Mouse (Mus musculus): Measurements from ENCODE around the gene Lsamp.

The Lsamp gene

DNA sequence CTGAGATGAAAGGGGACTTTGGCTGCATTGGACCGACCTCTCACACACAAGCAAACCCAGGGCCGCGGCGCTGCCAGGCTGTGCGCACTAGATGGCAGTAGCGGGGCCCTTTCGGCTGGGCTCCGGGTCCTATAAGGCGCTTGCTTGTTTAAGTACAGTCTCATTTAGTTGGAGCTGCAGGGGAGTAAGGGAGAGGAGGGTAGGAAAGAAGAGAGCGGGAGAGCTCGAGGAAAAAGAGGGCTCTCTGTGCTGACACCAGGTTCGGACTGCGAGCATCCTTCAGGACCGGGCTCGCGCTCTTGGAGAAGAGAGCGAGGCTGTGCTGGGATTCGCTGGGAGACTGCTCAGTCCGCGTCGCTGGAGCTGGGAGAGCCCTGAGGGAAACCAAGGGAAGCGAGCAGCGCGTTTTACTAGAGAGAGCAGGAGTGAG, at the start of gene Lsamp:
Gene Lsamp (plus strand): TSS at position 157 of the 430 bp plus-strand sequence.
- peak; percentile 90 to 96 for DNase-seq

DNA sequence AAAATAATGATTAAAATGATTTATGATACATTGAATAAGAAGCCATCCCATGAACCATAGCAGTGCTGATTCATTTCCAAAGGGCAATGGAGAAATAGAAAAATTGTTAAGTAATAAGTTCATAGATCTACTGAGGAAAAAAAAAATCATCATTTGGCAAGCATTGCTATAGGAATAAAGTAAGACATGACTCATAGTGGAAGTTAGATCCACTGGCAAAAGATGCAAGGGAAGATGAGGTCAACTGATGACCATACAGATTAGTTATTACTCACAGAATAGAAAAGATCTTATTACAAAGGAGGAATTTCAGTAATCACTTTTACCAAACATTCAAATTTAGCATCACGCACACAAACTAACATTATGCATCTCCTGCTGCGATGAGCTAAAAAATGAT, 26.5 kb upstream of the Lsamp start:
- no peak for DNase-seq

DNA sequence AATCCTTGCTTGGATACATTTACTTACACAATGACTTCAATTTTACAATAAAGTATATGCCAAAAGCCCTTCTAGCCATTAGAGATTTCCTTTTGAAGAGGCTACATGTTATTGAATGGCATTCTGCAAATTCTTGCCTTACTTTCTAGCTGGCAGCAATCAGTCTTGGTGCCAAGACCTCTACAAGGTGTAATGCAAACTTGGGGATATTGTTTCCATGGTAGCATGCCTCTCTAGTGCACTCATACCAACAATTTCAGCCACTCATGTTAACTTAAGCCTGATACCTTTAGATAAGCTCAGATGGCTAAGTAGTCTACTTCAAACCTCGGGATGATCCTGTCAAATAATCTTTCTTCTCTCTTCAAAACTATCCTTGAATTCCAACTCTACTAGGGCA, 11.4 kb upstream of the Lsamp start:
- no peak for DNase-seq

DNA sequence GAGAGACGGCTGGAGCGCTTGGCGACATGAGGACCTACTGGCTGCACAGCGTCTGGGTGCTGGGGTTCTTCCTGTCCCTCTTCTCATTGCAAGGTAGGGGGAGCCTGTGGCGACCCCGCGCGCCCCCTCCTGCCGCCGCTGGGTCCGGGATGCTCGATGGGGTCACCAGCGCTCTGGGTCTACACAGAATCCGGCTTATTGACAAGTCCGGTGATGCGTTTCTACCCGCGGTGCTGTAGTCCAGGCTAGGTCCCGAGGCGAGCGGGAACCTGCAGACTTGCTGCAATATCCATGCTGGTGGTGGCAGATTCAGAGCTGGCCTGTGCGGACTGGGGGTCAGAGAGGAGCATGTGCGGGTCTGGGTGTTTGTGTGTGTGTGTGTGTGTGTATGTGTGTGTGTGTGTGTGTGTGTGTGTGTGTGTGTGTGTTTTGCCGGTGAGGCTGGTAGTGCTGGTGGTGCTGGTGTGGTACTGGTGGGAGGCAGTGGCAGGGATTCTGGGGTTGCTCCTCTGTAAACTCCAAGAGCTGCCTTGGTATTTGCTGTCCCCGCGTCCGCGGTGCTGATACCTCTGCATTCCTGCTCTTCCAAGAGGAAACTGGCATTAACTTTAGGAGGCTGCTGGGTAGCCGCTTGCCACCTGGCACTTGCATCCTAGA, 602 bp downstream of the Lsamp start:
- peak; percentile 56 to 66 for DNase-seq

DNA sequence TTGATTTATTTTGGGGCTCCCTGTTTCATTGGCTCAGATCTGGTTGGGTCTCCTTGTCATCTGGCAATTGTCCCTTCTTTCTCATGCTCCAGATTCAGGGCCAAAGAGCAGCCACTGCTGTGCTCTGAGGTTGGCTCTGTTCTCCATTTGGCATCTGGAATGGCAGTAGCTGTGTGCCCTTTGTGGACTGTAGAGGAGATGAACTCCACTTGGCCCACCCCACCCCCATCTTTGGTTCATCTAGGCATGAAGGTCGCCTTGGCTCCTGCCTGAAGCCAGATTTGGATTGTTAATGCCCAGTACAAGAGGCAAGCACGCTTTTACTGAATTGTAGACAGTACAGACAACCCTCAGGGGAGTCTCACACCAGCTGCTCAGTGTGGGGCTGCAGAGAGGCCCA, 4.3 kb downstream of the Lsamp start:
- DNase-seq = peak in 1 of 2 experiments; percentile 6

DNA sequence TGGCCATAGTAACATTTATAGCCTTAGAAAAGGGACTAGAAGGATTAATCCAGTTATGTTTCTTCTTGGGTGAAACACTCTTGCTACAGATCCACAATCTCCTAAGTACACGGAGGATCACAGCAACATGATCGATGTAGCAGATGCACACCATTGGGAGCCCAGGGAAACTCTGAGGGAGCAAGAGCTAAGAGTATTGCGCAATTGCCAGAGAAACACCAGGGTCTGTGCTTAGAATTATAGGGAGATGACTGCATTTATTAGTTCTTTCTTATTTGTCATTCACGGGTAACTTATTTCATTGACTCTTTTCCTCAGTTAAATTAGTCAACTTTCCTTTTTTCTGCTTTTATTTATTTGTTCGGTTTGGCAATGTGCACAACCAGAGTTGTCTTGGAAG, 10.7 kb downstream of the Lsamp start:
- no peak for DNase-seq

DNA sequence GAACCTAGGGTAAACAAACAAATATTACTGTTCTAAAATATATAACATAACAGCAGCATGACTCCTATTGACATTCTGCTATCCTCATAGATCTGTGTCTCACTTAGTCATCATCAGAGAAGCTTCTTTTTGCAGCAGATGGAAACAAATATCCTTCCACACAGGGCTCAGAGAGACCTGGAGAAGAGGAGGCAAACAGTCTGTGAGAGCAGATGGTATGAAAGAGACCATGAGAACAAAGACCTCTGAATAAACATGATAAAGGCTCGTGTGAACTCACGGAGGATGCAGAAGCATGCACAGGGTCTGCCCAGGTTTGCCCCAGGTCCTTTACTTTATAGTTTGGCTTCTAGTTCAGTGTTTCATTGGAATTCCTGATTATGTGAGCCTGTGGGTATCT, 24.6 kb downstream of the Lsamp start:
- no peak for DNase-seq

DNA sequence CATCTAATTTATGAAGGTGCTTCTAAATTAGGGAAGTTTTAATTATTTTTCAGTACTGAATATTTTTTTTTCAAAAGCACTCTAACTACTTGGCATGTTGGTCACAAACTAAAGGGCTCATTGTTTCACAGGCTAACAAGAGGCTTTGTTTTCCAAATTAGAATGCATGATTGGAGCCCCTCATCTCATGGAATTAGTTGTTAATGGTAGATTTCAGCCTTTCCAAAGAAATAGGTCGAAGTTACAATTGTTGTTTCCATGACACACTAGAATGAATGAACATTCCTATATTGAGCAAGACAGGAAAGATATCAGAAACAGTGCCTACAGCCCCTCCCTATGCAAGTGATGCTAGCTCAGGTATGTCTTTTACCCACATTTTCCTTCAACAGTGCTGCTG, 26.9 kb downstream of the Lsamp start:
- no peak for DNase-seq

DNA sequence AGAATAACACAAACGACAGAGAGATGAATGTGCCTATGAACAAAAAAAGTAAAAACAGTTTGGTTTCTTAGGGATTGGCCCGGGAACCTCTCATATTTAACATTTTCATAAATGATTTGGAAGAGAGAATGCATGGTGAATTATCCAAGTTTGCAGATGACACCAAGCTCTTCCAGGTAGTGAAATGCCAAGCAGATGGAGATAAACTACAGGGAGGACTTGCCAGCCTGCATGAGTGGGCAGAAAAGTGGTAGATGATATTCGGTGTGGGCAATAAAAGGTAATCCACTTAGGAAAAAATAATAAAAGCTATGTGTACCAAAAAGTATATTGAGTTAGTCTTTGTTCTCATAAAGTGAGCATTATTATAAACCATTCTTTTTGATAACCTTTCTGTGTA, 38.5 kb downstream of the Lsamp start:
- DNase-seq = peak; percentile 13 to 16

DNA sequence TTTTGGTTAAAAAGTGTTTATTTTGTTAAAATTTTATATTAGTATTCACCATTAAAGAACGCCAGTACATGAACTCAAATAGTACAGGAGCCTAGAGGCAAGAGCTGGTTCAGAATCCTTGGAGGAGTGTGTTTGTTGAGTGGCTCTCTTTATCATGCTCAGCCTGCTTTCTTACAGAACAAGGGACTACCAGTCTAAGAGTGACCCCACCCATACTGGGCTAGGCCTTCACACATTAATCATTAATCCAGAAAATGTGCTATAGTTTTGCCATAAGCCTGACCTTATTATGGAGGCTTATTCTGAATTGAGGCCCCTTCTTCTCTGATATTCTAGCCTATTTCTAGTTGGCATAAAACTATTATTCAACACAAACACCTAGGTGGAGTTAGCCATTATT, 52.6 kb downstream of the Lsamp start:
- DNase-seq = no peak

DNA sequence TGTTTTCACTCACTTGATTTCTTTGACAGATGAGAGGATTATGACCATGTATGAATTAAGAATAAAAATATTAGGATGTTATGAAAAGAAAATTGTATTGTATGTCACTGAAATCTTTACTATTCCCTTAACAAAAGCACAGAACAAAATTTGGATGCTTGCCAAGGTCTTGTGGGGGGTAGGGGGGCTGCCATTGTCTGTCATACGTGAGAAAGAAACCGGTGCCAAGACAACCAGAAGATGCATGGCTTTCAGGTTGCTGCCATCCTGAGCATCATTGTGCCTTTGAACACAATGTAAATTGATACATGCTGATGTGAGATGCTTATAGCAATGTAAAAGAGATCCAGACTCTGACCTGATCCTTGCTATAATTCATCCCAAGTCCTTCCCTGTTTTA, 75.4 kb downstream of the Lsamp start:
- peak in 1 of 2 experiments; percentile 23 for DNase-seq

DNA sequence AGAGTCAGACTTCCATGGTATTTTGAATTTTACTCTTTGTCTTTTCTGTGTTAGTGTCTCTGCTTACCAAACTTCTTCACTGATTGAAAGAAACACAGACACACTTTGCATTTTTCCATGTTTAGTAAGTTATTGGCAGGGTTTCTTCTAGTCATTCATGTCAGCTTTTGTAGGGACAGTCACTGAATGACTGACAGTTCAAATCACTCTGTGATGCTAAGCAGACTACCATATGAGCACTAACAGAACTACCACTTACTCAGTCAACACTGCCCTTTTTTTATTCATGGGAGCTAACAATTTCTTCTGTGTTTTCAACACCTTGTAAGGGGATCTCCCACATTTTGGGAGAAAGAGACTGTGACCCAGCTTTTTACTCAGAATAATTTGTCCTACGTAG, 75.8 kb downstream of the Lsamp start:
- DNase-seq = peak in 1 of 2 experiments; percentile 10

DNA sequence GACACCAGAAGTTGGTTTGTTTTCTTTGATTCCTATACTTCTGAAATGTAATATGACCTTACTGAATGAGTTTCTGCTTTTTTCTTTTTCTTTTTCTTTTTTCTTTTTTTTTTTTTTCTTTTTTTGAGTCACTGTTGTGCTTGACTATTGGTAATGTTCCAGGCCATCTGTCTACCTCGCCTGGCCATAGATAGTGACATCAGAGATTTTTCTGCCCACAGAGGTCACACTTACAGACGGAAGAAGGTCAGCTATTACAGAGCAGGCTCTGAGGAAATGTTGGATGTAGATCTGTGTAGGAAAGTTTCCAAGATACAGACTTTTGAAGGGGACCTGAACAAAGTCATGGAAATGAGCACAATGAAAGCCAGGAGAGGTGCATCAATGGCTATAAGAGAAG, 76.3 kb downstream of the Lsamp start:
- peak; percentile 53 to 60 for DNase-seq

DNA sequence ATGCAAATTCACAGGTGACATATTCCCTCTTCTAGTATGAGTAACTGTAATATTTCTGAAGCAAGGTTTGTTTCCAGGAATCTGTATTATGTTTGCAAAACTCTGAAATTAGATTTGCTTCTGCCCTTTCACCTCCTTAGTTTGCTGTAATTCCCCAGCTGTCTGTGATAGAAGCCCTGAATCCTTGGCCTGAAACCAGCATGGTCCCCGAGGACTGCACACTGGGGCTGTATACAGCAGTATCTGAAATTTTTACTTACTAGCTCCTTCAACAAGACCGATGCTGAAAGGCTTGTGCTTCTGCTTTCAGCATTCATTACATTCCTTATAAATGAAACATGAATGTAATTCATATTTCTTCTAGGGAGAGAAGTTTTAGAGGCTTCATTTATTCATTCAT, 91.4 kb downstream of the Lsamp start:
- DNase-seq = no peak

DNA sequence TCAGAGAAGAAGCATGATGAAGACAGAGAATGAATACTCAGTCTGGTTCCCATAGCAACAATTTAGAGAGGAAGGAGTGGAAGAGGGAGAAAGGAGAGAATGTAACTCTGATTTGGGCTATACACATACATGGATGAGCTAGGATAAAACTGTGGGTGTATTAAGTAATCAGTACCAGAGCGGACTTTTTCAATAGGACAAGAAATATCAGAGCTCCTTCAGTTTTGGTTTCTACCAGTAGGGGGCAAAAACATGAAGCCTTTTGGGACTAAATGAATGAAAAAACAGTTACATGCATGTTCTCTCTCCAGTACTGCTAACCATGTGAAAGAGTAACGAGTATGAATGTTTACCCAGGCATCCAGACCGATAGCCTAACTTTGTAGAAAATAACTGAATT, 96.1 kb downstream of the Lsamp start:
- DNase-seq = no peak

DNA sequence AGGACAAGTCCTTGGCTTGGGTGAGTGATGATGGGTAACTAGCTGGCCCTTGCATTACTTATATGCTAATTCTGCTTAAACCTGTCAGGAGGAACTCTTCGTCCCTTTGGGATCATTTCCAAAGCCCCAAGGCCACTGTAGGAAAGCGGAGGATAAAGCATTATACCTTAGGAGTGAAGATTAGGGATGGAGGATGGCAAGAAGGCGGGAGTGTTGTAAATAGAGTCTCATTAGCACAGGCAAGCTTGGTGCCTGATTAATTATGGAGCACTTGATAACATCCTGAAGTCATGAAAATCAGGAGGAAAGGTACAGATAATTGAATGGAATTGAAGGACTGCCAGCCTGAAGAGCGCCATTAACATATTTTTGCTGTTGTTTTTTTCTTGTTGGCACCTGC, 120.2 kb downstream of the Lsamp start:
- DNase-seq = no peak

DNA sequence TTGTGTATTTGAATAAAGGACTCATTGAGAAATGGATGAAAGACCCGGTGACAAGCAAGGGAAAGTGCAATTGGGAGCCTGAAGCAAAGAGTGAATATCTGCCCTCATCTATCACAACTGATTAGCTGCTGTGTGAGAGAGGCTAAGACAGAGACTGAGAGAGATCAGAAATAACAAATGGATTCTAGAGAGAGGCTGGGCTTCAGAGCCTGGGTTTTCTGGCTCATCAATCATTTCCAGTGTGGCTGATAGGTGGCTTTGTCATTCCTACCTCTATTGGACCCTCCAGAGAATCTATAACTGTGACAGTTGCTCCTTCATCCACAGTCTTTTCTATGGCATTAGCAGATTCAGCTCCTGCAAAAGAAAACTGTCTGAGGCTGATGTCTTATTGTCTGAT, 198.8 kb downstream of the Lsamp start:
- DNase-seq = no peak

DNA sequence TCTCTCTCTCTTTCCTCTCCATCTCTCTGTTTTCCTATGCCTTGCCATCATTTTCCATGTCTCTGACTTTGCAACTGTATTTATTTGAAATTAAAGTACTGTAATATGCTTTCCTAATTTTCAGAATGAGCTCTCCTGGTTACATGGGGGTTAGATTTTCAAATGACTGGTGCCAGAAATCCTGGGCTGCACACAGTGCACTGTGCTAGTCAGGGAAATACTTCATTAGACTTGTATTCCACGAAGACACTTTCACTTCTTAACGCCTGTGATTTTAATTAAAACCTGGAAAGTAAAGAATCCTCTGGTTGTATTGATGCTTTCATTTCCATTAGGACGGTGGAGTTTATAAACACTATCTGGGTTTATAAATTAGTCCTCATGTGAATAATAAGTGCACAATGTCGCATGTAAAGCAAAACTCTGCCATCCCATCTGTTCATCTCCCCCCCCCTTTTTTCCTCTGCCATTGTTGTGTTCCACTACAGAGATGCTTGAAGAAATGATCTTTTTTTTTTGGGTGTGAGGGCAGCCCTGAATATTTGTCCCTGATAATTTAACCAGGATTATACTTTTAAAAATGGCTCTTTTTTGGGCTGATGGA, 203.9 kb downstream of the Lsamp start:
- no peak for DNase-seq

DNA sequence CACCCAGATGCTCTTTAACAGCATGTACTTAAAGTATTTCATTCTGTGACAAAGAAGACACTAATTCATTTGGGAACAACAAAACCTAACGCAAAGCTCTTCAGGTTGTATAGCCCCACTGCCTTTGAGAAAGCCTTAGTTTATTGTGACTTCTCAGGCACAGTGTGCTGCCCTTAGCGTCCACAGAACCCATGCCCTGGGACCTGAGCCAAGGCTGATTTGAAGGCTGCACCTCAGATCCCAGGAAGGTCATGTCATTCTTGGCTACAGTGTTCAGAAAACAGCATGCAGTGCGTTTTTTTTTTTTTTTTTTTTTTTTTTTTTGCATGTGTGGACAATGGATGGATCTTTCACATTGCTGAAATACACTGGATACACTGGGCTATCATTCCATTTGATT, 210.2 kb downstream of the Lsamp start:
- DNase-seq = peak; percentile 29 to 31

DNA sequence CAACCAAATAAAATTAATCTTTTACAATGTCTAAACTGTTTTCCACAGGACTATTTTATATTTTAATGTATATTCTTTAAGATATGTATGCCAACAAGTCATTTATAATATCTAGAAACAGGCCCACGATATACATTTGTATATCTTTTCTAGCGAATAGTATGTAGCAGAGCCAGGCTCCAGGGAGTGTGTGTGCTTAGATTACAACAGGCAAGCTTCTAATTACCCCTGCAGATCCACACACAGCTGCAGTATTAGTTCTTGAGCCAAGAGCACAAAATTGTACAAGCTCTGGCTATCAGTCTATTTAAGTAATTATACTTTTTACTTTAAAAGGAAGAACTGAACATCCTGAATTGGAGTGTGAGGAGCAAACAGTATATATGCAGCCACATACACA, 210.7 kb downstream of the Lsamp start:
- no peak for DNase-seq

DNA sequence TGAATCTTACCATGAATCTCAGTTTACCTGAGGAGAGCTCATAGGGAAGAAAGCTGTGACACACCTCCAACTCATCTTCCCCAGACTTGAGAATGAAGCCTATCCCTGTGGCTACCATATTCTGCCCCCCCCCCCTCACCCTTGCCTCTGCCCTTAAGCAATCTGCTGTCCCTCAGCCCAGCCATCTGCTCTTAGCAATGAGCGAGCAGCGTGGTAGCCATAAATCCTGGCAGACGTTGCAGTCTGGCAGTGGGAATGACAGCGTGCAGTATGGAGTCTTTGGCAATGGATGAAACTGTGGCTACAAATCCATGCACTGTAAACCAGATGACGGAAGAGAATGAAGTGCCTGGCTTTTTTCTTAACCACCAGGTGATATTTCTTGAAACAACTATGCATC, 244.5 kb downstream of the Lsamp start:
- DNase-seq = peak; percentile 88

DNA sequence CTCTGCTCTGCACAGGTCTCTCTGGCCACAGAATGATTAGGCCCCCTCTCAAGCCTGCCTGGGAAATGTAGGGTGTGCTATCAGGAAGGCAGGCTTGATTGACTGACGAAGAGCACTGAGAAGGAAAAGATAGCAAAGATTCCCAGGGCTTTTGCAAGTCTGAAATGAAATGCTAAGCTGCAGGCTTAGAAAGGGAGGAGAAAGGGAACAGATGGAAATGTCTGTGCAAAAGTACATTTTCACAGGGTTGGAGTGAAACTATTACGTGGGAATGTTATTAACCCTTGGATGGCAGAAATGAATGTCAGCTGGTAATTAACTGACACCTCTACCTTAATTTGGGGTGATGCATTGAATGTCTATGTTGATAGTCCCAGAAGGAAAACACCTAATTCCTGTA, 248.9 kb downstream of the Lsamp start:
- no peak for DNase-seq

DNA sequence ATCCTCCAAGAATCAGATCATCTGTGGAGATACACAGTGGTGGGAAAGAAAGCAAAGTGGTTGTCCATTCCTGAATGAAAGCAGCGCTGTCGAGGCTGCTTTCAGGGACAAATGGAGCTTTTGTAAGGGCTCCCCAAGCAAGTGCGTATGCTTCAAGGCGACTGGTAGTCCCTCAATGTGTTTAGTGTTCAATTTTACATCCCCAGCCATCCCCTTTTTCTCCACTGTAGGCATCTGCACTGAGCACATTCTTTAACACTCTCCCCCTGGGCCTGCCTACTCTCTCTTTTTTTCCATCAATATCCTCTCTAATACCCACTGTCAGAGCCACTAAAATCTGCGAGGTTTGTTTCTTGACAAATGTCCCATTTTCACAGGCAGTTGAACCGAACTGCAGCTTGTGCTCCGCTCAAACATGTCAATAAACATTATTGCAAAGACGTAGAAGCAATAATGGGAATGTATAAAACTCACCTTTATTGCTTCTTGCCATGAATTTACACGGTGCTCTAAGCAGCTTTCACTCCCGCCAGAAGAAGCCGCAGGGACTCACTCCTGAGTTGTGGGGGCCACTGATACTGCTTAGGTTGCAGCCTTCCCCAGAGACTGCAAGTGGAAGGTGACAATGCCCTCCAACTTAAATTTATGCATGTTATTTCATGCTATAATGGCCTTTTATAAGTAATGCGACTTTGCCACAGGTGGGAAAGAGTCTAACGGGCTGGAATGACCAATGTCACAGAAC, 250.2 kb downstream of the Lsamp start:
- no peak for DNase-seq

DNA sequence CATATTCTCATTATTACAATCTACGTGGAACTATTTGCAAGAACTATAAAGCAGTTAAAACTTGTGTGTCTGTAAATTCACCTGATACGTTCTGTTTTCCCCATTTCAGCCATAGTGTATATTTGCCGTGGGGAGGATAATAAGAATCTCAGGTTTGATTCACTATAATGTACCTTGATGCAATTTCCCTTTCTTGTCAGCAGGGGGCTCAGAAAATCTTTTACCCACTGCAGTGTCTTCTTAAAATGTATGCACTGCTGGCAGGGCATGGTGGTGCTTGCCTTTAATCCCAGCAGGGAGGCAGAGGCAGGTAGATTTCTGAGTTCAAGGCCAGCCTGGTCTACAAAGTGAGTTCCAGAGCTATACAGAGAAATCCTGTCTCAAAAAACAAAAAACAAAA, 287.7 kb downstream of the Lsamp start:
- no peak for DNase-seq

Measured in cerebellum, postnatal 36 days (tissue).